Mouse (Mus musculus) heart, postnatal 10 days (tissue): ENCODE data around the gene Pdik1l. TPM values are rescaled to one million over a fixed set of nuclear protein-coding genes. Genes with fewer than 3 reads are reported as not detected.
A peak's percentile ranks its signal among the peaks of the same experiment; 100 is the strongest.

Experiments used
- DNase-seq, 2 experiments: peaks; one replicate each; pipeline ENCODE4 v3.0.0; 2021
- intact Hi-C: fragments of 180-260 bp; cut with DNase I; formaldehyde crosslinking; loops from one replicate; pipeline ENCODE4 v1.15.1; 2025
- total RNA-seq, 2 experiments: library from RNA; stranded (reverse); gene quantifications; 2 replicates each; pipeline ENCODE4 v1.2.3; 2021

Pdik1l gene
- total RNA-seq: 10 to 100 TPM in 1 of 2 experiments, 1 to 10 TPM in 1; 7.5 to 10.3 TPM

GRCm38 (mm10) chr4:134287575-134288025, at the start of gene Pdik1l:
TSS of gene Pdik1l (minus strand) at chr4:134287895.
- DNase-seq: peak; percentile 83 to 84
- intact Hi-C loops: loop anchor here (2.0 kb wide), 2 partner anchors 19 to 39 kb away; no protein-coding TSS in a partner anchor

GRCm38 (mm10) chr4:134330281-134330680, 42.6 kb upstream of the Pdik1l start:
- intact Hi-C loops: no loop called here
- DNase-seq: no peak

DNA sequence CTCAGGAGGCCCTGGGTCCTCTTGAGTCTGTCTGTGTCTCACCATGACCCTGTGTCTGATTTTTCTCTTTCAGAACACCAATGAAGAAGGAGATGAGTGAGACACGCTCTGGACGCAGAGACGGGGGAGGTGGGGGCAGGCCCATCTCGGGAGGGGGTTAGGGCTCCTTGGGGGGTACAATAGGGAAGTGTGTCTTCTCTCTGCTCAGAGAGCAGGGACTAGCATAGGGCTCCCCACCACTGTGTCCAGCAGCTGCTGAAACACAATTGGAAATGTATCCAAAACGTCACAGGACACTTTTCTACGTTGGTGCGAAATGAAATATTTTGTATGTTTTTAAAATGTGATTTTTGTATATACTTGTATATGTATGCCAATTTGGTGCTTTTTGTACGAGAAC, 41.1 kb upstream of the Pdik1l start:
- intact Hi-C loops: no loop called here
- no peak for DNase-seq

- no peak for DNase-seq
- intact Hi-C loops: no loop called here
Measured at GRCm38 (mm10) chr4:134328151-134328550, 40.5 kb upstream of the Pdik1l start.

- intact Hi-C loops: no loop called here
- no peak for DNase-seq
Measured at GRCm38 (mm10) chr4:134326859-134327530, 39.3 kb upstream of the Pdik1l start.

- no peak for DNase-seq
- intact Hi-C loops: no loop called here
Measured at GRCm38 (mm10) chr4:134324655-134325054, 37.0 kb upstream of the Pdik1l start.

DNA sequence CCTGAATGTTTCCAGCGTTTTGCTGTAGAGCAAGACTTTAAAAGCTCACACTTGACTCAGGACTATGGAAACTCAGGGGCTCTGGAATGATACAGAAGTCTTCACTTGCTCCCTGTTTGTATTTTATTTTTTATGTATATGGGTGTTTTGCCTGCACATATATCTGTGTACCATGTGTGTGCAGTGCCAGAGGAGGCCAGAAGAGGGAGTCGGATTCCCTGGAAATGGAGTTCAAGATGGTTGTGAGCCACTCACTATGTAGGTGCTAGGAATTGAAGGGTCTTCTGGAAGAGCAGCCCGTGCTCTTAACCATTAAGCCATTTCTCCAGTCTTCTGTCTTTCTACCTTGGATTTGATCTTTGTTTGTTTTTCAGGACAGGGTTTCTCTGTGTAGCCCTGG, 33.8 kb upstream of the Pdik1l start:
- intact Hi-C loops: no loop called here
- no peak for DNase-seq

DNA sequence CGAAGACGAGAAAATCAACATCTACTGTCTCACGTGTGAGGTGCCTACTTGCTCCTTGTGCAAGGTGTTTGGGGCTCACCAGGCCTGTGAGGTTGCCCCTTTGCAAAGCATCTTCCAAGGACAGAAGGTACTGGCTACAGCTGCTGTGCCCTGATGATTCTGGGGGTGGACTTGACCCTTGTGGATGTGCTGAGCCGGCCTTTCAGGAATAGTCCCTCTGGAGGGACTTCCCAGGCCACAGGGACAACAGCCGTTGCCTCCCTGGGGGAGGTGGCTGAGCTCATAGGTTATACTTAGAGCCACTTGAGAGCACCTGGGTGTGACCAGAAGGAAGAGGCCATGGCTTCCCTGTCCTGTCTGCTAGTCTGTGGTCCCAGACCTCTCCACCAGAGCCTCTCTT, 32.0 kb upstream of the Pdik1l start:
- intact Hi-C loops: no loop called here
- peak in 1 of 2 experiments; percentile 20 for DNase-seq

DNA sequence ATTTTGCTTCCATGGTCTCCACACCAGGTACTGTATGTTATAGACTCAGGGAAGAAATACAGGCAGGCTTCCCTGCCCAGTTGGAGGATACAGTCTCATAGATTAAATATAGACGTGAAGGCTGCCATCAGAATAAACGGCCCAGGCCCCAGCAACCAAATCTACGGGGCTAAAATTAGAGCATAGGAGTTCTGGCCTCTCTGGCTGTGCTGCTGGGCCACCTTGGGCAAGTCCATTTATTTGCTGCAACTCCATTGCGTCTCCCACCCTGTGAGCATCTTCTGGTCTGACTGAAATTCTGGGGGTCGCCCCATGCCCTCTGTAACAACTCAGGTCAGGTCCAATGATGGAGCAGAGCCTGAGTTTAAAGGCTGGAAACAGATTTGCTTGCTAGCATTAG, 31.4 kb upstream of the Pdik1l start:
- intact Hi-C loops: no loop called here
- peak; percentile 23 to 50 for DNase-seq

DNA sequence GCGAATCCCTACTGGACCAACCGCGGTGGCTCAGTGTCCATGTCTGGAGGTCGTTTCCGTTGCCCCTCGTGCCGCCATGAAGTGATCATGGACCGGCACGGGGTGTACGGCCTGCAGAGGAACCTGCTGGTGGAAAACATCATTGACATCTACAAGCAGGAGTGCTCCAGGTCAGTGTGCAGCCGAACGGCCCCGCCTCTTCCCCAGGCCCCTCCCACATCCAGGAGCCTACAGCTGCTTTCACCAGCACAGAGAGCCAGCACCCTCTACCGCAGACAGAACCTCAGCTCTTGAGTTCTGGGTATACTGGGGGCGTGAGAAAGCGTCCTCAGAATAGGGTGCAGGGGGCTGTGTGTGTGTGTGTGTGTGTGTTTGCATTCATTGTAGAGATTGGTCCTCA, 28.7 kb upstream of the Pdik1l start:
- peak; percentile 68 to 70 for DNase-seq
- intact Hi-C loops: no loop called here

DNA sequence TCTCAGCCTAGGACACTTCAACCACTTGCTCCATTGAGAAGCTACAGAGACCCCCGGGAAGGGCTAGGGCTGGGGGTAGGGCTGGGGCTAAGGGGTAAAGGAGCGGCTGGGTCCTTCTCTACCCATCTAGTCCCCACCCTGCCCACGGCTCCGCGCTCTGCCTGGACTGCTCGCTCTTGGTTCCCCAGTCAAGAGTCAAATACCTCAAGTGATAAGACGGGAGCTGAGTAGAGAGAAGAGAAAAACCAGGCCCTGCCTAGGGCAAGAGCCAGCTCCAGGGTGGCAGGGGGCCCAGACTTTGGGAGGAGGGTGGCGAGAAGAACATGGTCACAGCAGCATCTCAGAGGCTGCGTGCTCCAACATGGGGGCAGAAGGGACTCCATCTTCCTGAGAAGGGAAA, 27.8 kb upstream of the Pdik1l start:
- DNase-seq: peak; percentile 81 to 85
- intact Hi-C loops: loop anchor here (2.0 kb wide), 2 partner anchors 15 to 41 kb away; no protein-coding TSS in a partner anchor

DNA sequence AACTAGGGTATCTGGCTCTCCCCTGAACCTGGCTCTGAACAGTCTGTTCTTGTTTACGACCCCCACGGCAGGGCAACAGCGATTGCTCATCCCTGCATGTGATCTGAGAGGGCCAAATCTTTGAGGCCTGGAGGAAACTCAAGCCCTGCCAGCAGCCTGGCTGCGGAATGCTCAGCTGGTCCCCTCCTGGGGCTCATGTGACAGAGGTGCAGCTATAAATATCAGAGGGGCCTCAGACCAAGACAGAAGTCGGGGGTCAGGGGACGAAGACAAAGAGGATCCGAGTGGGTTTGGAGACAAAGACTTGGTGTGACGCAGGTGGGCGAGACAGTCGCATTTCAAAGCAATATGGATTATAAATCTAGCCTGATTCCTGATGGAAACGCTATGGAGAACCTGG, 27.2 kb upstream of the Pdik1l start, which contains the start of gene Trim63:
Gene Trim63, plus strand, starts transcription at position 245 of the 400 bp plus-strand sequence.
- peak; percentile 79 to 82 for DNase-seq
- intact Hi-C loops: loop anchor here (2.0 kb wide), 2 partner anchors 14 to 42 kb away; no protein-coding TSS in a partner anchor

GRCm38 (mm10) chr4:134314081-134314655, 26.5 kb upstream of the Pdik1l start:
- intact Hi-C loops: loop anchor here (2.0 kb wide), 2 partner anchors 13 to 43 kb away; no protein-coding TSS in a partner anchor
- DNase-seq: no peak

DNA sequence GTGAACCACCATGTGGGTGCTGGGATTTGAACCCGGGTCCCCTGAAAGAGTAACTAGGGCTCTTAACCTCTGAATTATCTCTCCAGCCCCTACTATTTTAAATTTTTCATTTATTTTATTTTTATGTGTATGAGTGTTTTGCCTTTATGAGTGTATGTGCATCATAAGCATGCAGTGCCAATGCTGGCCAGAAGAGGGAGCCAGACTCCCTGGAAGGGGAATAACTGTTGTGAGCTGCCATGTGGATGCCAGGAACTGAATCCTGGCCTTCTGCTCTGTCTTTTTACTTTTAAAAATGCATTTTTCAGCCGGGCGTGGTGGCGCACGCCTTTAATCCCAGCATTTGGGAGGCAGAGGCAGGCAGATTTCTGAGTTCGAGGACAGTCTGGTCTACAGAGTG, 25.2 kb upstream of the Pdik1l start:
- DNase-seq: no peak
- intact Hi-C loops: no loop called here

- DNase-seq: no peak
Measured at GRCm38 (mm10) chr4:134312341-134312740, 24.6 kb upstream of the Pdik1l start.

DNA sequence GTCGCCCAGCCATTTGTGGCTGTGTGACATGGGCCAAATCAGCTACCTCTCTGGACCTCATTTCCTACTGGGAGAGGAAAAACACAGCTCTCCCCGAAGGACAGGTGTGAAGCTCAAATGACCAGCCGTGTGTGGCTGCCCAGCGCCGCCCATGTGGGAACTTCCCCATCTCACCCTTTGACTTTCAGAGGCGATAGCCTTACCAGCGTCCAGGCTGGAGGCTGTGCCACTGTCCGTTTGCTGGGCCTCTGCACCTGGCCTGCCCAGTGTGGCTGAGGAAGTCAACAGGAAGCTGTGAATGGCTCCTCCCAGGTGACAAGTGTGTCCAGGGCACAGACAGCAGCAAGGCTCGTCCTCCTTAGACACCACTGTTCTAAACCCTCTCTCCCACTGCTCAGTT, 24.1 kb upstream of the Pdik1l start:
- no peak for DNase-seq
- intact Hi-C loops: no loop called here

More at GRCm38 (mm10) chr4:134312341-134312740, 24.6 kb upstream of the Pdik1l start:
- intact Hi-C loops: no loop called here

DNA sequence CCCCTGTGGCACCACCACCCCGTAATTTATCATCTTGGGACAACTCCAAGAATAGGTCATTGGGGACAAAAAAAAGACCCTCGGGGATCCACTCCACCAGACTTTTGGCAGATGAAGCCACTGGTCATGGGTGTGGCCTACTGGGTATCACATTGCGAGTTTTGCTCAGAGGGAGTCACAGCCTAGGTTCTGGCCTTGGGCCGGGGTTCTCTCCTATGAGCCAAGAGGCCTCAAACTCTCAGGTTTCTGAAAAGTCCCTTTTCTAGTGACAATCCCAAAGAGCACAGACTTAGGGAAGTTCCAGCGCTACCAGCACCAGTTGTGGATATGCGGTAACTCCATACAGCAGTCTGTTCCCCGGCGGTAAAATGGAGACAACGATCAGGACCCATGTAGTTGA, 23.0 kb upstream of the Pdik1l start:
- intact Hi-C loops: no loop called here
- DNase-seq: no peak

- DNase-seq: no peak
- intact Hi-C loops: no loop called here
Measured at GRCm38 (mm10) chr4:134310106-134310505, 22.4 kb upstream of the Pdik1l start.

DNA sequence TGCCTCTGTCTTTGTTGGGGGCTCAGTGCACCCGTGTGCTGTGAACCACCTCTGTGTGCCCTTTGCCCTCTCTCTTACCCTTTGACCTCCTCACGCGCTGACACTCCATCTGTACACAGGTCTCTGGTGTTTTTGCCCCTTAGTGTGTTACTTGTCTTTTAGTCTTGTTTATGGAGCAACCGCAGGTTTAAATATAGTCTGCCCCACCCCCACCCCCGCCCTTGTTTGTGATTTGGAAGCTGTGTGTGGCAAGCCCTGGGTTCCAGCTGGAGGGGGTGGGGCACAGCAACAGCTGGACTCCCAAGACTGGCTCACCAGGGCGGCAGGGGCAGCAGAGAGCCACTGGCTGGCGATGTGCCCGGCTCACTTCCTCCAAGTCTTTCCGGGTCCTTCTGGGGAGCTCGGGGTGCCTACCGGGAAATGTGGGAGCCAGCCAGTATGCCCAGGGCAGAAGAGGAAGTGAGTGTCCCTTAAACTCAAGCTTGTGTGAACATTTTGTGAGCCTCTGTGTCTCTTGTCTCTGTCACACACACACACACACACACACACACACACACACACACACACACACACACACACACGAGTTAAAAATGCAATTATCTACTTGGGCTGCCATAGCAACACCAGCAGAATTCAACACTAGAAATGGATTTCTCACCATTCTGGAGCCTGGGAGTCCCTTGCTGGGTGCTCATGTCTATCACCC, 19.8 kb upstream of the Pdik1l start:
- peak; percentile 77 to 80 for DNase-seq
- intact Hi-C loops: no loop called here

GRCm38 (mm10) chr4:134306963-134307362, 19.3 kb upstream of the Pdik1l start:
- intact Hi-C loops: no loop called here
- DNase-seq: no peak

DNA sequence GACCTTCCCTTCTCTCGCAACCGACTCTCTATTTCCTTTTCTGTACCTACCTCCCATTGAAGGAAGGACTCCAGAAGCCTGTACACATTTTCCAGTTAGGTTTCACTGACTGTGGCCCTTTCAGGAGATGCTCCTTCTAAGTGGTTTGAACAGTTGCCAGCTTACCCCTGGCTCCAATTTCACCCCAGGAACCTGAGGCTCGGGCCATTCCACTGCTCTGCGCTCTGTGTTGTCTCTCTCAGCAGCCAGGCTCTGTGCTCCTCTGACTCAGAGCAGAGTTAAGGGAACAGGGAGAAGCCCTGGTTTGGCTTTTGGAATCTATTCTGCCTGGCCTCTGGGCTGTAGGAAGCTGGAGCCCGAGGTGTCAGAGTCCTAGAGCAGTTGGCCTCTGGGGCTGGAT, 14.4 kb upstream of the Pdik1l start:
- intact Hi-C loops: no loop called here
- no peak for DNase-seq
